Mouse (Mus musculus) heart, adult 2 months (tissue): ENCODE data around the gene Zdhhc14. TPM values are rescaled to one million over a fixed set of nuclear protein-coding genes. Genes with fewer than 3 reads are reported as not detected.

Source experiments
- DNase-seq, 2 experiments: peaks; one replicate each; pipeline ENCODE4 v3.0.0; 2021
- H3K27ac ChIP-seq: fragments of 200-600 bp; 2 replicates; pipeline ENCODE4 v1.8.1; 2022
- H3K27me3 ChIP-seq: fragments of 200-500 bp; 2 replicates; pipeline ENCODE4 v1.6.1; 2012; ENCODE audit warnings: mild to moderate bottlenecking, low read length, inconsistent platforms, mixed read lengths; ENCODE audit not compliant: control insufficient read depth, insufficient read depth
- H3K36me3 ChIP-seq: fragments of 200-500 bp; 2 replicates; pipeline ENCODE4 v1.6.1; 2012; ENCODE audit warnings: low read length, inconsistent platforms; ENCODE audit not compliant: control insufficient read depth, insufficient read depth
- H3K4me1 ChIP-seq: fragments of 200-500 bp; 2 replicates; pipeline ENCODE4 v1.6.1; 2011; ENCODE audit warnings: low read length; ENCODE audit not compliant: control insufficient read depth, insufficient read depth
- H3K4me3 ChIP-seq: fragments of 200-600 bp; 2 replicates; pipeline ENCODE4 v1.8.1; 2022
- H3K79me2 ChIP-seq: fragments of 200-500 bp; replicated peaks from 2 replicates; pipeline ENCODE4 v1.6.1; 2012; ENCODE audit warnings: mild to moderate bottlenecking, inconsistent platforms, low read length, moderate library complexity, mixed read lengths; ENCODE audit not compliant: control insufficient read depth, insufficient read depth
- H3K9ac ChIP-seq: fragments of 200-500 bp; 2 replicates; pipeline ENCODE4 v1.6.1; 2012; ENCODE audit warnings: low read depth, mild to moderate bottlenecking, control low read depth, inconsistent platforms, low read length, mixed read lengths
- CTCF ChIP-seq: fragments of 200-600 bp; IDR thresholded peaks from 2 replicates; pipeline ENCODE4 v1.8.1; 2022; ENCODE audit warnings: antibody characterized with exemption, mild to moderate bottlenecking, moderate library complexity
- EP300 ChIP-seq: fragments of 200-500 bp; IDR thresholded peaks from 2 replicates; pipeline ENCODE4 v1.6.1; 2011; ENCODE audit warnings: low read depth, low read length, control low read depth; ENCODE audit not compliant: insufficient read depth
- POLR2A ChIP-seq: fragments of 200-500 bp; IDR thresholded peaks from 2 replicates; pipeline ENCODE4 v1.6.1; 2011; ENCODE audit warnings: mild to moderate bottlenecking, low read depth, low read length, control low read depth; ENCODE audit not compliant: insufficient read depth
- WGBS: fragments of 180-500 bp; shearing (Covaris S2); methylation state at CpG from one replicate; pipeline ENCODE4 v1.1.7; 2018; 5-methylcytosine and 5-hydroxymethylcytosine counted together
- intact Hi-C: fragments of 180-260 bp; cut with DNase I; formaldehyde crosslinking; loops from one replicate; pipeline ENCODE4 v1.15.1; 2025
- polyA plus RNA-seq: library from polyadenylated mRNA; depleted of rRNA; stranded (reverse); fragments of >200 nt; gene quantifications from 2 replicates; pipeline ENCODE4 v1.2.3, GENCODE M21; 2012
- total RNA-seq, 2 experiments: library from RNA; stranded (reverse); gene quantifications; 2 replicates each; pipeline ENCODE4 v1.2.3; 2021

Gene Zdhhc14
- total and polyA plus RNA-seq, 3 experiments, result 1.5 to 5.4 (median 4.4) TPM

GRCm38 (mm10) chr17:5795878-5796277 is 303.5 kb downstream of the Zdhhc14 start:
- Histone ChIP-seq H3K9ac (no peak overlapping the region), H3K4me1 (peaks cover 16% of the 10 kb centered on the region), H3K27me3 (no peaks in the 10 kb centered on the region), H3K36me3 (no peaks in the 10 kb centered on the region), H3K79me2 (no peaks in the 10 kb centered on the region), H3K4me3 (no peak overlapping the region), H3K27ac (no peak overlapping the region)
- TF ChIP-seq POLR2A (no peak), CTCF (no peak; the same call in none of the 2 replicates), EP300 (peak; percentile 80; the same call in 1 of the 2 replicates)
- DNase-seq, result peak; percentile 60 to 79
- intact Hi-C loops, result loop anchor here (1.0 to 5.0 kb wide), 2 partner anchors 90 to 221 kb away; no protein-coding TSS in a partner anchor
- WGBS, result under 1% methylated on average over 5 of the region's 5 CpGs

- no peaks in the 10 kb centered on the region for H3K79me2 ChIP-seq
- intact Hi-C loops, result loop anchor here (5.0 kb wide), 1 partner anchor 220 kb away; no protein-coding TSS in a partner anchor
- no peak overlapping the region for H3K27ac ChIP-seq
- H3K36me3 ChIP-seq, result no peaks in the 10 kb centered on the region
- peaks cover 23% of the 10 kb centered on the region for H3K4me1 ChIP-seq
- DNase-seq, result peak in 1 of 2 experiments; percentile 19
- WGBS, result 54% methylated on average over 5 of the region's 5 CpGs
- no peak overlapping the region for H3K9ac ChIP-seq
- H3K27me3 ChIP-seq, result no peaks in the 10 kb centered on the region
- no peak for TF ChIP-seq EP300
- no peak for TF ChIP-seq POLR2A
- TF ChIP-seq CTCF, result no peak
- no peak overlapping the region for H3K4me3 ChIP-seq
Measured at GRCm38 (mm10) chr17:5797124-5797760, 304.9 kb downstream of the Zdhhc14 start.

DNA sequence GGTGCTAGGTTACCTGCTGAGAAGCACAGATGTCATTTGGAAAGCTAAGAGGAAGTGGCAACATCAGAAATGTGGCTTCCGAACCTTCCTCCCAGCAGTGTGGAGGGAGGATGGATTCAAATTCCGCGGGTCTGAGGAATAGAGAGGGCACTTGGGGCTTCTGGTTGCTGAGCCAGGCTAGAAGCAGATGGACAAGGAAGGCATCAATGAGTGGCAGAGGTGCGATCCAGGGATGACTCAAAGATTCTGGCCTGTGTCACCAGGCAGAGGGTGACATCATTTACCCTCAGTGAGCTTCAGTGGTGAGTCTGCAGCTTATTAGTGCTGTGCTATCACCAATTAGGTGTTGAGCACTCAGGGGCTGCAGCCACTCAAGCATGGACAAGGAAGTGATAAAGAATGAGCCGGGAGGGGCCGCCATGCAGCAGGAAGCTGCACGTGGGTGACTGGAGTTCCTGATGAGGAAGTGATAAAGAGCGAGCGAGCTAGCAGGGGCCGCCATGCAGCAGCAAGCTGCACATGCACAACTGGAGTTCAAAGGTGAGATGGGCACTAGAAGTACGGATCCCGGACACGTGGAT is 306.0 kb downstream of the Zdhhc14 start:
- H3K4me3 ChIP-seq, result no peak overlapping the region
- H3K9ac ChIP-seq, result no peak overlapping the region
- H3K4me1 ChIP-seq, result peaks cover 26% of the 10 kb centered on the region
- 31% methylated on average over 13 of the region's 13 CpGs for WGBS
- H3K27me3 ChIP-seq, result no peaks in the 10 kb centered on the region
- no peaks in the 10 kb centered on the region for H3K36me3 ChIP-seq
- TF ChIP-seq EP300, result no peak
- TF ChIP-seq CTCF, result no peak
- no peak for TF ChIP-seq POLR2A
- H3K27ac ChIP-seq, result no peak overlapping the region
- no peaks in the 10 kb centered on the region for H3K79me2 ChIP-seq
- intact Hi-C loops, result loop anchor here (2.0 to 5.0 kb wide), 2 partner anchors 42 to 219 kb away; partner anchors contain the start of gene Snx9
- peak in 1 of 2 experiments; percentile 65 for DNase-seq

DNA sequence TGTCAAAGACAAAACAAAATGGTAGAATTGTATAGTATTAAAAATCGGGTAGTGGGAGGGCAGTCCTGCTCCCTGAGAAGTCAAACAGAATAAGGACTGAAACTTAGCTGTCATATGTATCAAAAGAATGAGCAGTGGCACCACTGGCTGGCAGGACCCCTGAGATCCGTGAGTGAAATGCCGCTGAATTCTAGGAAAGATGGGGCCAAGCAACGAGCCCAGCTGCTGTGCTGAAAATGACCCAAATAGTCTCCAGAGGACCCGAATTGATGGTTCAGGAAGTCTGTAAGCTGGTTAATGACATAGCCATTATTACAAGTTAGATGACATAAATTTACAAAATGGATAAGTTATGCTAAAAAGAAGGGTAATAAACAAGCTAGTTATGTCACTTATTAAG is 306.5 kb downstream of the Zdhhc14 start:
- H3K4me1 ChIP-seq, result peaks cover 25% of the 10 kb centered on the region
- WGBS, result 56% methylated on average over 5 of the region's 5 CpGs
- no peak overlapping the region for H3K27ac ChIP-seq
- H3K9ac ChIP-seq, result no peak overlapping the region
- DNase-seq, result no peak
- no peaks in the 10 kb centered on the region for H3K36me3 ChIP-seq
- no peaks in the 10 kb centered on the region for H3K27me3 ChIP-seq
- intact Hi-C loops, result loop anchor here (2.0 to 5.0 kb wide), 2 partner anchors 42 to 218 kb away; partner anchors contain the start of gene Snx9
- no peaks in the 10 kb centered on the region for H3K79me2 ChIP-seq
- no peak overlapping the region for H3K4me3 ChIP-seq
- TF ChIP-seq CTCF, result no peak
- TF ChIP-seq EP300, result no peak
- TF ChIP-seq POLR2A, result no peak

GRCm38 (mm10) chr17:5799396-5800021 is 307.2 kb downstream of the Zdhhc14 start:
- no peak for DNase-seq
- Histone ChIP-seq H3K36me3 (no peaks in the 10 kb centered on the region), H3K79me2 (no peaks in the 10 kb centered on the region), H3K27ac (no peak overlapping the region), H3K9ac (no peak overlapping the region), H3K27me3 (no peaks in the 10 kb centered on the region), H3K4me3 (no peak overlapping the region), H3K4me1 (peaks cover 26% of the 10 kb centered on the region)
- no peak for TF ChIP-seq EP300
- TF ChIP-seq CTCF, result no peak
- no peak for TF ChIP-seq POLR2A
- WGBS, result 71% methylated on average over 17 of the region's 17 CpGs
- intact Hi-C loops, result loop anchor here (2.0 to 5.0 kb wide), 2 partner anchors 41 to 218 kb away; partner anchors contain the start of gene Snx9

GRCm38 (mm10) chr17:5800254-5800653 is 307.9 kb downstream of the Zdhhc14 start:
- no peaks in the 10 kb centered on the region for H3K79me2 ChIP-seq
- TF ChIP-seq CTCF (no peak), EP300 (no peak), POLR2A (no peak)
- no peaks in the 10 kb centered on the region for H3K27me3 ChIP-seq
- H3K4me3 ChIP-seq, result no peak overlapping the region
- WGBS, result 61% methylated on average over 2 of the region's 2 CpGs
- H3K36me3 ChIP-seq, result no peaks in the 10 kb centered on the region
- H3K4me1 ChIP-seq, result peaks cover 29% of the 10 kb centered on the region
- H3K9ac ChIP-seq, result no peak overlapping the region
- intact Hi-C loops, result no loop called here
- no peak overlapping the region for H3K27ac ChIP-seq
- peak in 1 of 2 experiments; percentile 21 for DNase-seq
